Mouse (Mus musculus) heart, adult 2 months (tissue): Measurements from ENCODE around the gene Thbd. TPM values are rescaled to one million over a fixed set of nuclear protein-coding genes. Genes with fewer than 3 reads are reported as not detected.

Source experiments
- DNase-seq, 2 experiments: peaks; one replicate each; pipeline ENCODE4 v3.0.0; 2021
- H3K27ac ChIP-seq: fragments of 200-600 bp; 2 replicates; pipeline ENCODE4 v1.8.1; 2022
- H3K27me3 ChIP-seq: fragments of 200-500 bp; 2 replicates; pipeline ENCODE4 v1.6.1; 2012; ENCODE audit warnings: mild to moderate bottlenecking, low read length, inconsistent platforms, mixed read lengths; ENCODE audit not compliant: control insufficient read depth, insufficient read depth
- H3K36me3 ChIP-seq: fragments of 200-500 bp; 2 replicates; pipeline ENCODE4 v1.6.1; 2012; ENCODE audit warnings: low read length, inconsistent platforms; ENCODE audit not compliant: control insufficient read depth, insufficient read depth
- H3K4me1 ChIP-seq: fragments of 200-500 bp; 2 replicates; pipeline ENCODE4 v1.6.1; 2011; ENCODE audit warnings: low read length; ENCODE audit not compliant: control insufficient read depth, insufficient read depth
- H3K4me3 ChIP-seq: fragments of 200-600 bp; 2 replicates; pipeline ENCODE4 v1.8.1; 2022
- H3K79me2 ChIP-seq: fragments of 200-500 bp; replicated peaks from 2 replicates; pipeline ENCODE4 v1.6.1; 2012; ENCODE audit warnings: mild to moderate bottlenecking, inconsistent platforms, low read length, moderate library complexity, mixed read lengths; ENCODE audit not compliant: control insufficient read depth, insufficient read depth
- H3K9ac ChIP-seq: fragments of 200-500 bp; 2 replicates; pipeline ENCODE4 v1.6.1; 2012; ENCODE audit warnings: low read depth, mild to moderate bottlenecking, control low read depth, inconsistent platforms, low read length, mixed read lengths
- CTCF ChIP-seq: fragments of 200-600 bp; IDR thresholded peaks from 2 replicates; pipeline ENCODE4 v1.8.1; 2022; ENCODE audit warnings: antibody characterized with exemption, mild to moderate bottlenecking, moderate library complexity
- EP300 ChIP-seq: fragments of 200-500 bp; IDR thresholded peaks from 2 replicates; pipeline ENCODE4 v1.6.1; 2011; ENCODE audit warnings: low read depth, low read length, control low read depth; ENCODE audit not compliant: insufficient read depth
- POLR2A ChIP-seq: fragments of 200-500 bp; IDR thresholded peaks from 2 replicates; pipeline ENCODE4 v1.6.1; 2011; ENCODE audit warnings: mild to moderate bottlenecking, low read depth, low read length, control low read depth; ENCODE audit not compliant: insufficient read depth
- WGBS: fragments of 180-500 bp; shearing (Covaris S2); methylation state at CpG from one replicate; pipeline ENCODE4 v1.1.7; 2018; 5-methylcytosine and 5-hydroxymethylcytosine counted together
- intact Hi-C: fragments of 180-260 bp; cut with DNase I; formaldehyde crosslinking; loops from one replicate; pipeline ENCODE4 v1.15.1; 2025
- polyA plus RNA-seq: library from polyadenylated mRNA; depleted of rRNA; stranded (reverse); fragments of >200 nt; gene quantifications from 2 replicates; pipeline ENCODE4 v1.2.3, GENCODE M21; 2012
- total RNA-seq, 2 experiments: library from RNA; stranded (reverse); gene quantifications; 2 replicates each; pipeline ENCODE4 v1.2.3; 2021

The Thbd gene
- total and polyA plus RNA-seq, 3 experiments = 38.9 to 47.8 (median 41.7) TPM

DNA sequence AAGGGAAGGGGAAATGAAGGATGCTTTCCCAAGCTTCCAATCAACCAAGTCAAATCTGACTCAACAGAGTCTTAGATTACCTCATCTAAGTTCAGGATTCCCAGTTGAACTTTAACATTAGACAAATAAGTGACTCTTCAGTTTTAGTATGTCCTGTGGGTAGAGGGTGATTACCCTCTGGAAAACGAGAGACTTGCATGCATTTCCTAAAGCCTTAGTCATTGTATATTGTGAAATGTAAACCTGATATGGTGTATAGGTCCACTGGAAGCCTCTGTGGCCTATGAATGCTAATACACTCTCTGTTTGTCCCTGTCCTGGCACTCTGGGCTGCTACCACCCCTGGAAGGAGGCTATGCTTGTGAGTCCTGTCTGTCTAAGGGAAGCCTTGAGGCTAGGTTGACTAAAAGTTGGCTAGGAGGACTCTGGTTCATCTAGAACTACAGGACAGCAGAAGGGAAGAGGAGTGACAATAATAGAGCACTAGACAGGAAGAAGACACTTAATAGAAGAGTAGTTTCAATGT is 29.1 kb downstream of the Thbd start:
- no peak for TF ChIP-seq EP300
- no peak for TF ChIP-seq CTCF
- TF ChIP-seq POLR2A = no peak
- no peak for DNase-seq

DNA sequence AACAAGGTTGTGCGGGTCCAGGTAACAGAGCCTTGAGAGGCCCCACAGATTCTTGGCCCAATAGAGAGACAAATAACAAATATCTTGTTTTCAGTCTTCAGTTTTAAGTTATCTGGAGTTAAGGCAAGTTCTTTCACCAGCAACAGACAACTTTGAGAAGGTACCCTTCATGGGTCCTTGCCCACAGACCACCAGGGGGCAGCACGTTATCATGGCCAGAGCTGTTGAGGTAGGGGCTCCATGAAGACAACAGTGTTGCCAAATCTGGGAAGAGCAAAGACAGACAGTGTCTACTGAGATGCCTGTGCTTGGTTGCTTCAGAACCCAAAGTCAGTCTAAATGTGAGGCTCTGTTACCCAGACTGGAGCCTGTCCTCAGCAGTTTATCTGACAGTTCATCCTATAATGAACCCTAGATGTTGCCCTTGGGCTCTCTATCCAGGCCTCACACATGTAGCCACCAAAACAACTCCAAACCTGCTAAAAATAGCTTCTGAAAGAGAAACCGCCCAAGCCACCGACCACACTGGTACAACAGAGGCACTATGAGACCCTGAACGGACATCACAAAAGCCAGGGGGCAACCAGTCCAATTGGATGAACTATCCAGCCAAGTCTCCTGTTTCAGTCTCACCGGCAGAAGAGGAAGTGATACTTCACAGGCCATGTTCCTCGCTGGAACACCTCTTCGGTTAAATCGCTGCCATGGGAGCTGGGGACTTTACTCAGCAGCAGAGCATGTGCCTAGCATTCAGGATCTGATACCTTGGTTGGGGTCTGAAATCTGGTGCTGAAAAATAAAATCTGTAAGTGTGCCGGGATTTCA is 32.5 kb downstream of the Thbd start:
- Histone ChIP-seq H3K4me3 (no peak overlapping the region), H3K27me3 (no peaks in the 10 kb centered on the region), H3K9ac (no peak overlapping the region), H3K4me1 (peaks cover 4% of the 10 kb centered on the region), H3K36me3 (peaks cover 7% of the 10 kb centered on the region), H3K79me2 (no peaks in the 10 kb centered on the region), H3K27ac (no peak overlapping the region)
- 69% methylated on average over 10 of the region's 10 CpGs for WGBS
- TF ChIP-seq EP300 (0 out of 2 replicates have a peak, but pooled peaks have one; percentile 23), CTCF (peak; percentile 73), POLR2A (no peak)
- peak; percentile 48 to 71 for DNase-seq
- intact Hi-C loops = no loop called here

More for the DNA sequence above, 29.1 kb downstream of the Thbd start:
- WGBS = 76% methylated on average over 1 of the region's 1 CpGs
- H3K27me3 ChIP-seq = no peaks in the 10 kb centered on the region
- peak overlapping the region; percentile 48 for H3K27ac ChIP-seq
- H3K79me2 ChIP-seq = no peaks in the 10 kb centered on the region
- H3K36me3 ChIP-seq = peaks cover 8% of the 10 kb centered on the region
- no peak overlapping the region for H3K9ac ChIP-seq
- H3K4me1 ChIP-seq = peaks cover 5% of the 10 kb centered on the region
- no peak overlapping the region for H3K4me3 ChIP-seq
- intact Hi-C loops = no loop called here

- intact Hi-C loops = no loop called here
Observed at GRCm38 (mm10) chr2:148373602-148374071, 34.4 kb downstream of the Thbd start.

GRCm38 (mm10) chr2:148371743-148372630 is 36.0 kb downstream of the Thbd start:
- Histone ChIP-seq H3K4me1 (no peaks in the 10 kb centered on the region), H3K4me3 (no peak overlapping the region), H3K27me3 (no peaks in the 10 kb centered on the region), H3K27ac (no peak overlapping the region), H3K9ac (no peak overlapping the region), H3K79me2 (no peaks in the 10 kb centered on the region), H3K36me3 (no peaks in the 10 kb centered on the region)
- intact Hi-C loops = no loop called here
- 54% methylated on average over 4 of the region's 4 CpGs for WGBS
- DNase-seq = no peak
- no peak for TF ChIP-seq CTCF
- TF ChIP-seq EP300 = no peak
- no peak for TF ChIP-seq POLR2A

More at GRCm38 (mm10) chr2:148373602-148374071, 34.4 kb downstream of the Thbd start:
- Histone ChIP-seq H3K9ac (no peak overlapping the region), H3K36me3 (no peaks in the 10 kb centered on the region), H3K27ac (no peak overlapping the region), H3K27me3 (no peaks in the 10 kb centered on the region), H3K4me1 (no peaks in the 10 kb centered on the region), H3K79me2 (no peaks in the 10 kb centered on the region), H3K4me3 (no peak overlapping the region)
- DNase-seq = no peak
- 59% methylated on average over 2 of the region's 2 CpGs for WGBS
- TF ChIP-seq CTCF (no peak), EP300 (no peak), POLR2A (no peak)

DNA sequence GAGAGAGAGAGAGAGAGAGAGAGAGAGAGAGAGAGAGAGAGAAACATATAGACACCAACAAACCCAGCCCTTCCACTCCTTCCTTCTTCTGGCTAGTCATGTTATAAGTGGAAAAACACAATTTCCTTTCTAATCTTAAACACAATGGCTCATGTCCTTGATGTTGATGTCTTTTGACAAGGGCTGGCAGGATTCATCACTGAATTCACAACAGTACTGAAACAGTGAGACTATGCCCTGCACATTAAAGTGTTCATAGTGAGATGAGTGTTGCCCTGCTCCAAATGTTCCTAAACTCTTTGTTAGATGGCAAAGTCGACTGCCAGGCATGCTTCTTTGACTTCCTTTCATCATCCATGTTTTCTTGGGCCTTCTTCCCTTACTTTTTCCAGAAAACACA is 42.8 kb downstream of the Thbd start:
- H3K27me3 ChIP-seq = no peaks in the 10 kb centered on the region
- H3K79me2 ChIP-seq = no peaks in the 10 kb centered on the region
- peaks cover 11% of the 10 kb centered on the region for H3K4me1 ChIP-seq
- H3K27ac ChIP-seq = peak overlapping the region; percentile 62
- H3K9ac ChIP-seq = no peak overlapping the region
- intact Hi-C loops = no loop called here
- WGBS = 34% methylated on average over 1 of the region's 1 CpGs
- no peak overlapping the region for H3K4me3 ChIP-seq
- DNase-seq = no peak
- TF ChIP-seq POLR2A = no peak
- TF ChIP-seq CTCF = no peak
- TF ChIP-seq EP300 = no peak
- H3K36me3 ChIP-seq = peaks cover 11% of the 10 kb centered on the region; the same call in 1 of the 2 replicates
